Mouse (Mus musculus) spleen, adult 2 months (tissue): ENCODE data around the gene Pcf11.

Experiments used
- CTCF ChIP-seq: fragments of 200-500 bp; IDR thresholded peaks from 2 replicates; pipeline ENCODE4 v1.5.1; 2011; ENCODE audit warnings: mild to moderate bottlenecking, inconsistent platforms; ENCODE audit not compliant: insufficient read depth, insufficient read length, insufficient replicate concordance; ENCODE audit errors: extremely low read depth
- POLR2A ChIP-seq: fragments of 200-500 bp; IDR thresholded peaks from 2 replicates; pipeline ENCODE4 v1.6.1; 2011; ENCODE audit warnings: low read depth, low read length, inconsistent platforms

- TF ChIP-seq CTCF (no peak), POLR2A (no peak)
Observed at GRCm38 (mm10) chr7:92642358-92642757, 27.4 kb downstream of the Pcf11 start.
